Mouse (Mus musculus) forebrain, embryonic 13.5 days (tissue): ENCODE measurements around the gene Scn8a. TPM values are rescaled to one million over a fixed set of nuclear protein-coding genes. Genes with fewer than 3 reads are reported as not detected.

Source experiments
- ATAC-seq: fragments of 200-750 bp; cut with Nextera tagmentation; 2 replicates; pipeline ENCODE4 v1.8.0; 2017
- H3K27ac ChIP-seq: fragments of 300-500 bp; sonication (generic); 2 replicates; pipeline ENCODE4 v1.5.1; 2015; ENCODE audit warnings: inconsistent platforms, mild to moderate bottlenecking, moderate library complexity
- H3K27me3 ChIP-seq: fragments of 300-500 bp; sonication (generic); 2 replicates; pipeline ENCODE4 v1.6.1; 2015; ENCODE audit warnings: mild to moderate bottlenecking, inconsistent platforms
- H3K36me3 ChIP-seq: fragments of 300-500 bp; sonication (generic); 2 replicates; pipeline ENCODE4 v1.6.1; 2015; ENCODE audit warnings: mild to moderate bottlenecking, inconsistent platforms; ENCODE audit not compliant: poor library complexity, severe bottlenecking
- H3K4me1 ChIP-seq: fragments of 300-500 bp; sonication (generic); 2 replicates; pipeline ENCODE4 v1.6.1; 2015; ENCODE audit warnings: inconsistent platforms
- H3K4me2 ChIP-seq: fragments of 300-500 bp; sonication (generic); 2 replicates; pipeline ENCODE4 v1.6.1; 2015; ENCODE audit warnings: inconsistent platforms, mild to moderate bottlenecking, moderate library complexity
- H3K4me3 ChIP-seq: fragments of 300-500 bp; sonication (generic); 2 replicates; pipeline ENCODE4 v1.5.1; 2015; ENCODE audit warnings: mild to moderate bottlenecking, inconsistent platforms
- H3K9ac ChIP-seq: fragments of 300-500 bp; sonication (generic); 2 replicates; pipeline ENCODE4 v1.6.1; 2015; ENCODE audit warnings: mild to moderate bottlenecking, inconsistent platforms
- H3K9me3 ChIP-seq: fragments of 300-500 bp; sonication (generic); replicated peaks from 2 replicates; pipeline ENCODE4 v1.6.1; 2016; ENCODE audit warnings: inconsistent platforms
- WGBS: fragments of 180-500 bp; shearing (Covaris S2); methylation state at CpG from one replicate; pipeline ENCODE4 v1.1.7; 2015; 5-methylcytosine and 5-hydroxymethylcytosine counted together
- polyA plus RNA-seq: library from polyadenylated mRNA; unstranded; fragments of >200 nt; fragmentation: Nextera tagmentation; extraction: Ambion mirVana; gene quantifications from 2 replicates; pipeline ENCODE4 v1.2.1, GENCODE M21; 2015

Scn8a gene
- polyA plus RNA-seq, 1 experiment from 2014 or later, result 17.1 TPM

- no peak overlapping the region for H3K9ac ChIP-seq
- ATAC-seq, result no peak
- H3K4me3 ChIP-seq, result no peak overlapping the region
- H3K4me1 ChIP-seq, result 0 out of 2 replicates have a peak, but pooled peaks cover 4% of the 10 kb centered on the region
- no peaks in the 10 kb centered on the region for H3K27me3 ChIP-seq
- peaks cover 2% of the 10 kb centered on the region; the same call in 1 of the 2 replicates for H3K36me3 ChIP-seq
- peaks cover 4% of the 10 kb centered on the region; the same call in 1 of the 2 replicates for H3K9me3 ChIP-seq
- 87% methylated on average over 6 of the region's 6 CpGs for WGBS
- H3K4me2 ChIP-seq, result no peak overlapping the region
- no peak overlapping the region for H3K27ac ChIP-seq
Observed at GRCm38 (mm10) chr15:100884481-100884880, 14.8 kb downstream of the Scn8a start.

- 0 out of 2 replicates have a peak, but pooled peaks cover 6% of the 10 kb centered on the region for H3K4me1 ChIP-seq
- H3K4me3 ChIP-seq, result no peak overlapping the region
- no peak overlapping the region for H3K9ac ChIP-seq
- H3K27me3 ChIP-seq, result no peaks in the 10 kb centered on the region
- no peak for ATAC-seq
- no peak overlapping the region for H3K4me2 ChIP-seq
- peaks cover 13% of the 10 kb centered on the region for H3K36me3 ChIP-seq
- WGBS, result 63% methylated on average over 13 of the region's 13 CpGs
- no peak overlapping the region for H3K27ac ChIP-seq
- H3K9me3 ChIP-seq, result peaks cover 11% of the 10 kb centered on the region
Observed at GRCm38 (mm10) chr15:100891962-100892361, 22.3 kb downstream of the Scn8a start.

- no peaks in the 10 kb centered on the region for H3K27me3 ChIP-seq
- H3K9me3 ChIP-seq, result peaks cover 11% of the 10 kb centered on the region
- H3K4me3 ChIP-seq, result no peak overlapping the region
- H3K9ac ChIP-seq, result no peak overlapping the region
- H3K36me3 ChIP-seq, result peaks cover 21% of the 10 kb centered on the region
- ATAC-seq, result no peak
- 98% methylated on average over 23 of the region's 23 CpGs for WGBS
- H3K4me1 ChIP-seq, result 0 out of 2 replicates have a peak, but pooled peaks cover 6% of the 10 kb centered on the region
- H3K27ac ChIP-seq, result no peak overlapping the region
- H3K4me2 ChIP-seq, result no peak overlapping the region
Observed at GRCm38 (mm10) chr15:100896502-100896901, 26.8 kb downstream of the Scn8a start.

GRCm38 (mm10) chr15:100903811-100904210 is 34.2 kb downstream of the Scn8a start:
- H3K36me3 ChIP-seq, result peaks cover 14% of the 10 kb centered on the region; the same call in 1 of the 2 replicates

GRCm38 (mm10) chr15:100905006-100905405 is 35.3 kb downstream of the Scn8a start:
- Histone ChIP-seq H3K9ac (no peak overlapping the region), H3K36me3 (0 out of 2 replicates have a peak, but pooled peaks cover 7% of the 10 kb centered on the region), H3K4me1 (peaks cover 26% of the 10 kb centered on the region), H3K4me3 (no peak overlapping the region), H3K4me2 (no peak overlapping the region), H3K27me3 (no peaks in the 10 kb centered on the region), H3K9me3 (0 out of 2 replicates have a peak, but pooled peaks cover 2% of the 10 kb centered on the region), H3K27ac (no peak overlapping the region)
- 39% methylated on average over 2 of the region's 2 CpGs for whole genome bisulfite sequencing
- ATAC-seq, result no peak

More at GRCm38 (mm10) chr15:100903811-100904210, 34.2 kb downstream of the Scn8a start:
- H3K9me3 ChIP-seq, result 0 out of 2 replicates have a peak, but pooled peaks cover 2% of the 10 kb centered on the region
- no peaks in the 10 kb centered on the region for H3K27me3 ChIP-seq
- H3K4me1 ChIP-seq, result peaks cover 14% of the 10 kb centered on the region
- no peak overlapping the region for H3K27ac ChIP-seq
- WGBS, result 57% methylated on average over 9 of the region's 9 CpGs
- ATAC-seq, result no peak
- H3K4me3 ChIP-seq, result no peak overlapping the region
- no peak overlapping the region for H3K4me2 ChIP-seq
- no peak overlapping the region for H3K9ac ChIP-seq

GRCm38 (mm10) chr15:100905751-100906150 is 36.1 kb downstream of the Scn8a start:
- 92% methylated on average over 8 of the region's 8 CpGs for WGBS
- no peak overlapping the region for H3K27ac ChIP-seq
- no peaks in the 10 kb centered on the region for H3K27me3 ChIP-seq
- H3K9me3 ChIP-seq, result 0 out of 2 replicates have a peak, but pooled peaks cover 2% of the 10 kb centered on the region
- peaks cover 34% of the 10 kb centered on the region for H3K4me1 ChIP-seq
- no peak for ATAC-seq
- H3K9ac ChIP-seq, result no peak overlapping the region
- H3K36me3 ChIP-seq, result 0 out of 2 replicates have a peak, but pooled peaks cover 7% of the 10 kb centered on the region
- no peak overlapping the region for H3K4me2 ChIP-seq
- H3K4me3 ChIP-seq, result no peak overlapping the region

GRCm38 (mm10) chr15:100908817-100909216 is 39.2 kb downstream of the Scn8a start:
- Histone ChIP-seq H3K4me1 (peaks cover 36% of the 10 kb centered on the region), H3K4me3 (no peak overlapping the region), H3K9ac (no peak overlapping the region), H3K9me3 (no peaks in the 10 kb centered on the region), H3K27ac (peak overlapping the region; percentile 80; the same call in 1 of the 2 replicates), H3K36me3 (no peaks in the 10 kb centered on the region), H3K27me3 (no peaks in the 10 kb centered on the region), H3K4me2 (no peak overlapping the region)
- ATAC-seq, result no peak
- 31% methylated on average over 3 of the region's 3 CpGs for WGBS

GRCm38 (mm10) chr15:100909734-100910163 is 40.1 kb downstream of the Scn8a start:
- 7% methylated on average over 3 of the region's 3 CpGs for WGBS
- 0 out of 2 replicates have a peak overlapping the region, but pooled peaks have one; percentile 3 for H3K9ac ChIP-seq
- H3K36me3 ChIP-seq, result no peaks in the 10 kb centered on the region
- H3K4me2 ChIP-seq, result no peak overlapping the region
- no peaks in the 10 kb centered on the region for H3K9me3 ChIP-seq
- H3K27ac ChIP-seq, result peak overlapping the region; percentile 80
- H3K4me3 ChIP-seq, result no peak overlapping the region
- ATAC-seq, result peak; percentile 73
- H3K4me1 ChIP-seq, result peaks cover 34% of the 10 kb centered on the region
- H3K27me3 ChIP-seq, result no peaks in the 10 kb centered on the region

GRCm38 (mm10) chr15:100910381-100910841 is 40.8 kb downstream of the Scn8a start:
- 0 out of 2 replicates have a peak overlapping the region, but pooled peaks have one; percentile 27 for H3K9ac ChIP-seq
- H3K27ac ChIP-seq, result peak overlapping the region; percentile 80
- peaks cover 39% of the 10 kb centered on the region for H3K4me1 ChIP-seq
- H3K27me3 ChIP-seq, result no peaks in the 10 kb centered on the region
- H3K36me3 ChIP-seq, result no peaks in the 10 kb centered on the region
- H3K9me3 ChIP-seq, result no peaks in the 10 kb centered on the region
- H3K4me2 ChIP-seq, result 0 out of 2 replicates have a peak overlapping the region, but pooled peaks have one; percentile 0
- 43% methylated on average over 10 of the region's 10 CpGs for WGBS
- ATAC-seq, result peak; percentile 37
- no peak overlapping the region for H3K4me3 ChIP-seq

- no peak overlapping the region for H3K4me3 ChIP-seq
- H3K9me3 ChIP-seq, result no peaks in the 10 kb centered on the region
- no peak overlapping the region for H3K9ac ChIP-seq
- no peak overlapping the region for H3K4me2 ChIP-seq
- no peaks in the 10 kb centered on the region for H3K27me3 ChIP-seq
- H3K36me3 ChIP-seq, result no peaks in the 10 kb centered on the region
- peaks cover 38% of the 10 kb centered on the region for H3K4me1 ChIP-seq
- H3K27ac ChIP-seq, result no peak overlapping the region
- 94% methylated on average over 3 of the region's 3 CpGs for WGBS
- no peak for ATAC-seq
Observed at GRCm38 (mm10) chr15:100912676-100913266, 43.1 kb downstream of the Scn8a start.

GRCm38 (mm10) chr15:100914734-100915242 is 45.1 kb downstream of the Scn8a start:
- Histone ChIP-seq H3K4me2 (peak overlapping the region; percentile 56), H3K4me1 (peaks cover 29% of the 10 kb centered on the region), H3K4me3 (peak overlapping the region; percentile 28), H3K9me3 (no peaks in the 10 kb centered on the region), H3K27me3 (no peaks in the 10 kb centered on the region), H3K36me3 (no peaks in the 10 kb centered on the region), H3K27ac (no peak overlapping the region), H3K9ac (peak overlapping the region; percentile 10; the same call in 1 of the 2 replicates)
- ATAC-seq, result peak; percentile 73
- 5% methylated on average over 24 of the region's 24 CpGs for WGBS

GRCm38 (mm10) chr15:100918046-100918445 is 48.4 kb downstream of the Scn8a start:
- 56% methylated on average over 4 of the region's 4 CpGs for WGBS
- no peaks in the 10 kb centered on the region for H3K9me3 ChIP-seq
- H3K9ac ChIP-seq, result no peak overlapping the region
- no peaks in the 10 kb centered on the region for H3K27me3 ChIP-seq
- H3K27ac ChIP-seq, result no peak overlapping the region
- H3K36me3 ChIP-seq, result no peaks in the 10 kb centered on the region
- H3K4me3 ChIP-seq, result no peak overlapping the region
- ATAC-seq, result no peak
- peaks cover 18% of the 10 kb centered on the region for H3K4me1 ChIP-seq
- no peak overlapping the region for H3K4me2 ChIP-seq
